Mouse (Mus musculus): Measurements from ENCODE around the gene Pde4c.

DNA sequence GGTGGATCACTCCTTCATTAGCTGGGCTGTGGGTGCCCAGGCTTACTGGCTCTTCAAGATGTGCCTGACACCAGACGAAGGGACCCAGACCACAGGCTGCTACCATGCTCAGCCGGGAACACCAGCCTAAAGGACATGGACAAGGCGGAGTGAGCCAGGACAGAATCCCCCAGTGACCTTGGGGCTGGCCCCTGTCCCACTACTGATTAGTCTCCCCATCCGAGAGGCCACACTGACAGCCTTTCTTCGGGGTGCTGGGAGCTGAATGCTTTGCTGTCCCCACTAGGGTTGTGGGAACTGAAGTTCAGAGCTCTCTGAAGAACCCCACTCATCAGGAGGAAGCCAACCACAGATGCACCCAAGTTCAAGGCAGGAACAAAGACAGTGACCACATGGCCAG is 51.7 kb downstream of the Pde4c start:
- TF ChIP-seq CTCF (IDR thresholded peaks at IDR 0.05; ENCODE audit: low read depth, low read length) (no peak), POLR2A (IDR thresholded peaks at IDR 0.05; ENCODE audit: insufficient read depth, low read length) (no peak)

Measured in ES-Bruce4 (cell line).